Mouse (Mus musculus) kidney, postnatal 14 days (tissue): ENCODE measurements around the gene Traf3ip3.

Source experiments
- DNase-seq: peaks from one replicate; pipeline ENCODE4 v3.0.0; 2022; ENCODE audit warnings: mixed read lengths

Traf3ip3 gene

GRCm38 (mm10) chr1:193201383-193201778 is at the start of gene Traf3ip3:
TSS of gene Traf3ip3 (minus strand) at chr1:193201703.
- no peak for DNase-seq

DNA sequence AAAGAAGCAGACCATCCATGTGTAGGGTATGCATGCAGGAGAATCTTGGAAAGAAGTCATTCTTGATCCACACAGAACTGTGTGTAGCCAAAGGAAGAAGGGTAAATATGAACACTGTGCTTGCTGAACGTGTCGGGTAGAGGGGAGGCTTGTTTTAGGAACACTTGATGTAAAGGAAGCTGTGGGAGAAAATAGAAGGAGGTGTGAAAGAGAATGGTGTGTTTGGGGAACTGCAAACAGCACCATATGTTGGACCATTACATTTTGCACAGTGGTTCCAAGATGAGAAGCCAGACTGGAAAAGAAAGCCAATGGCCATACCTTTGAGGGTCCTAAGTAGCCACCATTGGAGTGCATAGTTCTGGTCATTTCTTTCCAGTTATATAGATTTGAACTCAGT is 48.5 kb upstream of the Traf3ip3 start:
- no peak for DNase-seq

DNA sequence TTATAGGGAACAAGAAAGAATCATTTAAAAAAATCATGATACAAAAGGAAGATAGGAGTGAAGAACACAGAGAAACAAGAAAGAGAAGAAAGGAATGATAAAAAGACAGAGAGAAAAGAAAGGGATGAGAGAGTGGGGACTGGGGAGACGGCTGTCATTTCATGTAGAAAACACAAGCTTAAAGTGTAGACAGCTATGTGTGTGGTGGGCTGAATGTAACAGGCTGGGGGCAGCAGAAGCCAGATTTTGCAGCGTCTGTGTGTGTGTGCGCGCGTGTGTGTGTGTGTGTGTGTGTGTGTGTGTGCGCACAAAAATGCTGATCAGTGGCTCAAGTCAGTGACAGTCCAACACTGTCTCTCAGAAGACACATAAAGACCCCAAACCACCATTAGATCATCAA is 42.7 kb upstream of the Traf3ip3 start:
- no peak for DNase-seq

GRCm38 (mm10) chr1:193243571-193244193 is 42.2 kb upstream of the Traf3ip3 start:
- no peak for DNase-seq

- no peak for DNase-seq
Measured at GRCm38 (mm10) chr1:193242863-193243262, 41.4 kb upstream of the Traf3ip3 start.

- DNase-seq = peak; percentile 61
Measured at GRCm38 (mm10) chr1:193242238-193242637, 40.7 kb upstream of the Traf3ip3 start.

GRCm38 (mm10) chr1:193241436-193241835 is 39.9 kb upstream of the Traf3ip3 start:
- DNase-seq = no peak

- DNase-seq = no peak
Measured at GRCm38 (mm10) chr1:193238426-193238825, 36.9 kb upstream of the Traf3ip3 start.

- peak; percentile 47 for DNase-seq
Measured at GRCm38 (mm10) chr1:193234930-193235329, 33.4 kb upstream of the Traf3ip3 start.

- DNase-seq = peak; percentile 27
Measured at GRCm38 (mm10) chr1:193234130-193234645, 32.7 kb upstream of the Traf3ip3 start.

- DNase-seq = no peak
Measured at GRCm38 (mm10) chr1:193232732-193233131, 31.2 kb upstream of the Traf3ip3 start.

DNA sequence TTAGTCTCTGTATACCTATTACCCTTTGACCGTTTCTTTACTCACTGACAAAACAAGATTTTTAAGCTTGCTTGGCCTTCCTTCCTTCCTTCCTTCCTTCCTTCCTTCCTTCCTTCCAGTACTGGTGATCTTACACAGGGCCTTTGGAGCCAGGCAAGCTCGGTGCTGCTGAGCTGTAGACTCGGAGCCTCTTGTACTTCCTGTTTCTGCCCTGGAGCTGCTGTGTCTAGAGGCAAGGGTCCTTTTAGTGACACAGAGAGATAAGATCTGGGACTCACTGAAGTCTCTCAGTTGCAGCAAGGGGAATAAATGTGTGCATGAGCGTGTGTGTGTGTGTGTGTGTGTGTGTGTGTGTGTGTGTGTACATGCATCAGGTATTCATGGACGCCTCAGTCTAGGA is 29.4 kb upstream of the Traf3ip3 start:
- DNase-seq = no peak

DNA sequence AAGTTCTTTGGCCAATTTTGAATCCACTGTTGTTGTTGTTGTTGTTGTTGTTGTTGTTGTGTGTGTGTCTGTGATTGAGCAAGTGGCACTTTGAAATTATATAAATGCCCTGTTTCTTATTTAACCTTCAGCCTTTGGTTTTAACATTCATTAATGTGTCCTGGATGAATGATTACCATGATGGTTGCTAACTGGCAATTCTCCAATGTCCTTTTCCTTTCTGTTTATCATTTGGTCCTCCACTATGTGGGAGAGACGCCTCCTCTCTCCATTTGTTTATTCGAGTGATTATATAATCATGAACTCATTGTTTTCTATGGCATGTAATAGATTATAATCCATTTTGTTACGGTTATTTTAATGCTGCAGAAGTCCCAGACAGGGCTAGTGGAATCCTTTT is 29.0 kb upstream of the Traf3ip3 start:
- peak; percentile 65 for DNase-seq

- DNase-seq = peak; percentile 39
Measured at GRCm38 (mm10) chr1:193229570-193229969, 28.1 kb upstream of the Traf3ip3 start.

- no peak for DNase-seq
Measured at GRCm38 (mm10) chr1:193227537-193227936, 26.0 kb upstream of the Traf3ip3 start.

GRCm38 (mm10) chr1:193226724-193227522 is 25.4 kb upstream of the Traf3ip3 start:
- DNase-seq = peak; percentile 31

DNA sequence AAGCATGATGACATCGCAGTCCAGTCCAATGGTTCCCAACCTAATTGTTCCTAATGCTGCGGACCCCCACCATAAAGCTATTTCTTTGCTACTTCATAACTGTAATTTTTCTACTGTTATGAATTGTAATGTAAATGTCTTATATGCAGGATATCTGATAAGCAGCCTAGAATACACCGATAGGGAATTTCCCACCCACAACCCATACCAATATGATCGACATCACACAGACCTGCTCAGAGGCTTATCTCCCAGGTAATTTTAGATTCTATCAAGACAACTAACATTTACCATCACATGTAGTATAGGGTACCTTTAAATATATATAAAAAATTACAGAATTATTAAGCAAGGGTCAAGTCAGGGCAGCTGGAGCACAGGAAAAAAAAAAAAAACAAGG is 24.6 kb upstream of the Traf3ip3 start:
- DNase-seq = no peak

GRCm38 (mm10) chr1:193225531-193225930 is 24.0 kb upstream of the Traf3ip3 start:
- DNase-seq = no peak

GRCm38 (mm10) chr1:193220408-193220807 is 18.9 kb upstream of the Traf3ip3 start:
- no peak for DNase-seq

DNA sequence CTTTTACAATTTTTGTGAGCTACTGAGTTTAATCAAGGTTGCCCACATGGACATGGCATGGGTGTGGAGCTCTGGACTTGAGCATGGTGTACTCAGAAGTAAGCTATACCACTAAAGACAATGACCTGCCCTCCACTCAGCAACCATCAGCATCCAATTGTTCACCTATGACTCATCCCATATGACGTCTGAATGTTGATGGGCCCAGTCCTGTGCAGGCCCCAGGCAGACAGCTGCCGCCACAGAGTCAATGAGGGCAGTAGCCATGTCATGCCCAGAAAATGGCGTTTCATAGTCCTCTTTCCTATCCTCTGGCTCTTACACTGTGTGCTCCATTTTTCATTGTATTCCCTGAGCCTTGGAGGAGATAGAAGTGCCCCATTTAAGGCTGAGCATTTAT is 14.5 kb upstream of the Traf3ip3 start:
- DNase-seq = no peak

DNA sequence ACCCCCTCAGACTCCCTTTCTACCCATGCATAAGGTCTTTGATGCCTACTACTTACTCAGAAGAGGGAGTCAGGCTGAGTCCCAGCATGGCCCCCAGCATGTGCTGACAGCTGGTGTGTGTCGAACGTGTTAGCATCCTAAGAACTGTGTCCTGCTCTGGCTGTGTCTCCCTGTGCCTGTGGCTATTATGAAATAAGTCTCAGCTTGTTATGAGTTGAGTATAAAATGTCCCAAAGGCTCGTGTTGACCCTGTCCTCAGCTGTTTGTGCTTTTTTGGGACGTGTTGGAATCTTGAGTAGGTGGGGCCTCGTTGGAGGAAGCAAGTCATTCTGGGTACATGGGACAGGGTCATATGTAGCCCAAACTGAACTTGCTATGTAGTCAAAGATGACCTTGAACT is 12.6 kb upstream of the Traf3ip3 start:
- DNase-seq = no peak

DNA sequence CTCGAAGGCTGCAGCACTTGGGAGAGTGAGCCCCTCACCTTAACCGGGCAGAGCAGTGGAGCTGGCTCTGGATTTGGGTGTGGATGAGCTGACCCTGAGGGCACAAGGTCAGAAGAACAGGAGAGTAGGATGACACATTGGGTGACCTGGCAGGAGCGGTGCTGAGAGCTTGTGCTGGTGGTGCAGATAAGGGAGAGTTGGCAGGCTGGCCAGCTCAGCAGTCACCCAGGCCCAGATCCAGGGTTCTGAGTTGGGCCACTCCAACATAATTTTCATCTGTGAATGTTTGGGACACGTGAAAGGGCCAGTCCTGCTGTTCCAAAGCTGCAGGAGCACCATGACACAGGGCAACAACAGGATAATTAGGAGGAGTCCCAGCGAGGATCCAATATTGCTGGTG is 9.9 kb upstream of the Traf3ip3 start:
- no peak for DNase-seq

- DNase-seq = peak; percentile 79
Measured at GRCm38 (mm10) chr1:193208178-193208577, 6.7 kb upstream of the Traf3ip3 start.

GRCm38 (mm10) chr1:193207503-193207902 is 6.0 kb upstream of the Traf3ip3 start, which contains the start of gene Lamb3:
TSS of gene Lamb3 (plus strand) at chr1:193207699.
- DNase-seq = no peak
